Mouse (Mus musculus): ENCODE measurements around the gene Ctsh.

DNA sequence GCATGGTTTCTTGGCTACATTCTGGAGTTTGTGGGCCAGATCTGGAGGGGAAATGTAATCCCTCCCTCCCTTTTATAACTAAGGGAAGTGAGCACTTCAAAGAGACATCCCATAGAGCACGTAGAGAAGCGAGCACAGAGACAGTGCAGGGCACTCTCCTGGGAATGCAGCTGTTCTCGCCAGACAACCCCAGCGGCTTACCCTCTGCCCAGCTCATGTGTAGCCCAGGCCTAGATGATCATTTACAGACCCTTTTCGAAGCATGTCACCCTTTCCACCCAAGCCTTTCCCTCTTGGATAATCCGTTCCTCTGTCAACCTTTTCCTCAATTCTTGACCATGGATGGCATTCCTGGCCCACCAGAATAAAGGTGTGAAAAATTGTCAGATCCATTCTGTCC is 37.7 kb upstream of the Ctsh start:
- TF ChIP-seq CTCF (IDR thresholded peaks at IDR 0.05; ENCODE audit: low read depth, low read length), result no peak
- TF ChIP-seq POLR2A (IDR thresholded peaks at IDR 0.05; ENCODE audit: borderline replicate concordance, low read depth, low read length), result no peak

Data from bone marrow macrophage, adult 2 months (primary cell).